17 mouse cellular contexts compared by ENCODE assay signal in the genomic region with DNA sequence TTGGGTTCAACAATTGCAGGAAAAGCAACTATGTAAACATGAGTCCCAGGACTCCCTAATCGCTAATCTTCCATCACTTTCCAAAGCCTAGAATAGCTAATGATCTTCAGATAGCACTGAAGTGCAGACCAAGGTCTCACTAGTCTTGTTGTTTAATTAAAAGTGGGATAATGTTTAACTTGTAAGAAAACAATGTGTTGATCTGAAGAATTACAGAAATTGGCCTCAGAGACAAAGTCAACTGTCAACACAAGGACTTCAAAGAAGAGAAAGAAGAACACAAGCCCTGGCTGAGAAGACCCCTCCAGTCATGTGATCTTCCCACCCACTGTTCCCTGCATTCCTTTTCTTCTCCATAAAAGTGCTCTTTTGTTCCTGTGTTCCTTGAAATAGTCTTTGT.
"Had no signal": no experiment of that assay in that cellular context is flagged by ENCODE, and none has a peak within 500 bp of the region (broad histone marks: within the 10 kb centered on the region; RNA-seq: fewer than 3 reads in every experiment).

No protein-coding gene starts in this region.

- ATAC-seq: intestine, embryonic 15.5 days; liver, postnatal 0 days had no signal

- H3K9me3 ChIP-seq: intestine, embryonic 15.5 days; limb, embryonic 12.5 days; limb, embryonic 15.5 days had no signal

- H3K27ac ChIP-seq: intestine, embryonic 15.5 days; limb, embryonic 12.5 days; limb, embryonic 15.5 days; liver, embryonic 14.5 days had no signal

- H3K27me3 ChIP-seq: intestine, embryonic 15.5 days; limb, embryonic 12.5 days; limb, embryonic 15.5 days had no signal

- H3K9ac ChIP-seq: intestine, embryonic 15.5 days; limb, embryonic 12.5 days; limb, embryonic 15.5 days; liver, embryonic 14.5 days; liver, postnatal 0 days; lung, embryonic 14.5 days had no signal

- DNase-seq: kidney, adult 18-20 months; left cerebral cortex, postnatal 4 days; liver, postnatal 0 days; lung, embryonic 14.5 days; lung, postnatal 10 days; lung, postnatal 4 days; midbrain, embryonic 14.5 days; right cerebral cortex, postnatal 25 days; spleen, adult 18-20 months; thymus, adult 18-20 months; thymus, postnatal 36 days had no signal

- H3K36me3 ChIP-seq: intestine, embryonic 15.5 days; limb, embryonic 12.5 days; limb, embryonic 15.5 days had no signal

- H3K4me2 ChIP-seq: intestine, embryonic 15.5 days; limb, embryonic 12.5 days; limb, embryonic 15.5 days; liver, embryonic 11.5 days; lung, embryonic 14.5 days; midbrain, embryonic 11.5 days had no signal

- H3K4me3 ChIP-seq: intestine, embryonic 15.5 days; limb, embryonic 12.5 days; limb, embryonic 15.5 days had no signal

- H3K4me1 ChIP-seq: intestine, embryonic 15.5 days; limb, embryonic 12.5 days; limb, embryonic 15.5 days had no signal
